Mouse (Mus musculus): ENCODE results near the gene Sspo. TPM values are rescaled to one million over a fixed set of nuclear protein-coding genes. Genes with fewer than 3 reads are reported as not detected.

Gene Sspo
- polyA plus RNA-seq, 1 experiment, result 0.27 TPM

DNA sequence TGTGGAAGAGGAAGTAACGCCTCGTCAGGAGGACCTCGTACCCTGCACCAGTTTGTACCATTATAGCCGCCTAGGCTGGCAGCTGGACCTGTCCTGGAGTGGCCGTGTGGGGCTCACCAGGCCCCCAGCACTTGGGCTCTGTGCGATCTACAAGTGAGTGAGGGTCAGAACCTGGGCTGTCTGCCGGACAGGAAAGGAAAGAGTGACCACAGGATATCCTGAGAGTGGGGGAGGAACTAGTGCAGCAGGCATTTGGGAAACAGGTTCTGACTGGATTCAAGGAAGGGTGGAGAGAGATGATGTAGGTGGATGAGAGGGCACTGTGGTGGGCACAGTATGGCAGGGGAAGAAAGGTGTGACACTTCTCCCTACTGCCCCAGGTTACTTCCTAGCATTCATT, 498 bp downstream of the Sspo start:
- no peak overlapping the region for H3K4me3 ChIP-seq (replicated peaks; ENCODE audit: control insufficient read depth, low read depth, low read length)
- TF ChIP-seq POLR2A (IDR thresholded peaks at IDR 0.05; ENCODE audit: borderline replicate concordance, control insufficient read depth, low read depth, low read length) (no peak), CTCF (IDR thresholded peaks at IDR 0.05; ENCODE audit: control insufficient read depth, insufficient read depth, low read length) (no peak)
- H3K27ac ChIP-seq (ENCODE audit: control insufficient read depth, insufficient read depth, low read depth, low read length, poor library complexity), result no peak overlapping the region
- H3K4me1 ChIP-seq (ENCODE audit: control insufficient read depth, insufficient read depth, low read length), result peaks cover 1% of the 10 kb centered on the region; the same call in 1 of the 2 replicates
- 49% methylated on average over 7 of the region's 7 CpGs for WGBS

DNA sequence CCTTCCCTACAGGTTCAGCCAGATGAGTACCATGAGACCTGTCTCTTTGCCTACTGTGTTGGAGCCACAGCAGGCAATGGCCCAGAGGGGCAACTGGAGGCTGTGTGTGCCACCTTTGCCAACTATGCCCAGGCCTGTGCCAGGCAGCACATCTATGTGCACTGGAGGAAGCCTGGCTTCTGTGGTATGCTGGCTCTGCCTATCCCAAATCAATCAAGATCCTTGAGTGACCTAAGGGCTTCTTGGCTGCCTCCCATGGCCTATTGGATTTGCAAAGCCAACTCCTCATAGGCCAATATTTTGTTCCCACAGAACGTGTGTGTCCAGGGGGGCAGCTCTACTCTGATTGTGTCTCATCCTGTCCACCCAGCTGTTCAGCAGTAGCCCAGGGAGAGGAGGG, 4.1 kb downstream of the Sspo start:
- Histone ChIP-seq H3K4me1 (ENCODE audit: control insufficient read depth, insufficient read depth, low read length) (no peaks in the 10 kb centered on the region), H3K27ac (ENCODE audit: control insufficient read depth, insufficient read depth, low read depth, low read length, poor library complexity) (no peak overlapping the region), H3K4me3 (replicated peaks; ENCODE audit: control insufficient read depth, low read depth, low read length) (no peak overlapping the region)
- TF ChIP-seq POLR2A (IDR thresholded peaks at IDR 0.05; ENCODE audit: borderline replicate concordance, control insufficient read depth, low read depth, low read length), result no peak
- 77% methylated on average over 1 of the region's 1 CpGs for WGBS

DNA sequence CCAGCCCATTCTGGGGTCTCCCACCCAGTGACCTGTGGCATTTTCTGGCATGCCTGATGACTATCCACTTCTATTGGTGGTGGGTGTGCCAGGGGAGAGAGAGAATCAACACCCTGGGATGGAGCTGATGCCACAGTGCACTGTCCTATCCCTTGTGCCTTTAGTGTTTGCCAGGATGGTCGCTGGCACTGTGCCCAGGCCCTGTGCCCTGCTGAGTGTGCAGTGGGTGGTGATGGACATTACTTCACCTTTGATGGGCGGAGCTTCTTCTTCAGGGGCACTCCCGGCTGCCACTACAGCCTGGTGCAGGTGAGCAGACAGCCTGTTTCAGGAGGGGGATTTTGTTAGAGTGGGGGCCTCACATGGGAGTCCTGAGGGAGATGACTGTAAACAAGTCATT, 4.7 kb downstream of the Sspo start:
- H3K4me1 ChIP-seq (ENCODE audit: control insufficient read depth, insufficient read depth, low read length), result no peaks in the 10 kb centered on the region
- no peak for TF ChIP-seq CTCF (IDR thresholded peaks at IDR 0.05; ENCODE audit: control insufficient read depth, insufficient read depth, low read length)
- WGBS, result 75% methylated on average over 3 of the region's 3 CpGs
- no peak overlapping the region for H3K4me3 ChIP-seq (replicated peaks; ENCODE audit: control insufficient read depth, low read depth, low read length)
- H3K27ac ChIP-seq (ENCODE audit: control insufficient read depth, insufficient read depth, low read depth, low read length, poor library complexity), result no peak overlapping the region

DNA sequence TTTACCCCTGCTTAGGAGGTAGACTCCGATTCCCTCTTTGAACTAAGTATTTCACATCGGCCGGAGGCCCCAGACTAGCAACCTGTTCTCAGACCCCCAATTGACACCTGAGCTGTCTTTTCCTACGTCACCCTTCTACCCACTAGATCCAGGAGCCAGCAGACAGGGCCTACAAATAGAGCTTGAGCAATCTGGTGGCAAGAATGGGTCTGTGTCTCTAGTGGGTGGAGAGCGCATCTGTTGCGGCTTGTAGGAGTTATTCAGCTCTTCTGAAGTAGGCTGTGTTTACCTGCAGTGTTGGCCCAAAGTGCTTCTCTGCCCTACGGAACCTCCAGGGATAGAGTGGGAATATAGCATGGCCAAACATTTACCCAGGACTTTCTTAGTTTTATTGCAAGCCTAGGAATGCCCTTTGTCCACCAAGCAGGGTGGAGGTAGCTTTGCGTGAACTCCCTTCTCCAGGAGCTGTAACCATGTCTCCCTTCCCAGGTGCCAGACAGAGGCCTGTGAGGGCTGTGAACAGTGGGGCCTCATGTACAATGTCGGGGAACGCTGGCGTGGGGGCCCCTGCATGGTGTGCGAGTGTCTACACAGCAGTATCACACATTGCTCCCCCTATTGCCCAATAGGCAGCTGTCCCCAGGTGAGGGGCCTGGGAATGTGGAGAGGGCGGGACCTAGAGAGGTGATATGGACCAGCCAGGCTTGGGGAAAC, 17.1 kb downstream of the Sspo start:
- WGBS, result 86% methylated on average over 13 of the region's 13 CpGs
- TF ChIP-seq CTCF (IDR thresholded peaks at IDR 0.05; ENCODE audit: control insufficient read depth, insufficient read depth, low read length) (no peak), POLR2A (IDR thresholded peaks at IDR 0.05; ENCODE audit: borderline replicate concordance, control insufficient read depth, low read depth, low read length) (no peak)
- Histone ChIP-seq H3K27ac (ENCODE audit: control insufficient read depth, insufficient read depth, low read depth, low read length, poor library complexity) (no peak overlapping the region), H3K4me3 (replicated peaks; ENCODE audit: control insufficient read depth, low read depth, low read length) (no peak overlapping the region), H3K4me1 (ENCODE audit: control insufficient read depth, insufficient read depth, low read length) (no peaks in the 10 kb centered on the region)

DNA sequence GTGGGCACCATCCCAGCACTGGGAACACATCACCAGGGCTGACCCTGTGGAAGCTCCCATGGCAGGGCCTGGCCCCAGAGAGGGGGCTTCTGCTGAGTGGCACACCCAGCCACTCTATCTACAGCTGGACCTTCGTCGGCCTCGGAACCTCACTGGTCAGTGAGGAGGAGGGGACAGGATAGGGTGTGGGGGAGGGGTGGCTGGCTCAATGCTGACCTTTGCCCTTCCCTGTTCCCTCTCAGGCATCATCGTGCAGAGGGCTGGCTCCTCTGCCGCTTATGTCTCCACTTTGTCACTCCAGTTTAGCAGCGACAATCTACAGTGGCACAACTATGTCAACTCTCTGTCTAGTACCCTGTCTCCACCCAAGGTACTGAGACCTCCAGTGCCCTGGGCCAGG, 18.7 kb downstream of the Sspo start:
- no peaks in the 10 kb centered on the region for H3K4me1 ChIP-seq (ENCODE audit: control insufficient read depth, insufficient read depth, low read length)
- H3K4me3 ChIP-seq (replicated peaks; ENCODE audit: control insufficient read depth, low read depth, low read length), result no peak overlapping the region
- H3K27ac ChIP-seq (ENCODE audit: control insufficient read depth, insufficient read depth, low read depth, low read length, poor library complexity), result no peak overlapping the region
- TF ChIP-seq POLR2A (IDR thresholded peaks at IDR 0.05; ENCODE audit: borderline replicate concordance, control insufficient read depth, low read depth, low read length) (no peak), CTCF (IDR thresholded peaks at IDR 0.05; ENCODE audit: control insufficient read depth, insufficient read depth, low read length) (no peak)
- WGBS, result 89% methylated on average over 6 of the region's 6 CpGs

DNA sequence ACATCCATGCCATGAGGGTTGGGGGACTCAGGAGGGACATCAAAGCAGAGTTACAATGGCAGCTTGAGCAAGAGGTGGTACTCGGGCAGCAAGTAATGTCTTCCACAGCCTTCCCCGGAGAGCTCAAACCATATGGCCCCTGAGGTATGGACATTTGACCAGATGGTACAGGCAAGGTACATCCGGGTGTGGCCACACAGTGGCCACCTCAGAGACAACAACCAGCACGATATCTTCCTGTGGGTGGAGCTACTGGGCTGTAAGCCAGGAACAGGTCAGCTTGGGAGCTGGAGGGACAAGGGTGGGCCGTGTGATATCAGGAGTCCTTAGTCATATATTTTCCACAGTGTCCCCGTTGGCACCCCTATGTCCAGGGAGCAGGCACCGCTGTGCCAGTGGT, 19.5 kb downstream of the Sspo start:
- H3K4me1 ChIP-seq (ENCODE audit: control insufficient read depth, insufficient read depth, low read length), result no peaks in the 10 kb centered on the region
- no peak overlapping the region for H3K4me3 ChIP-seq (replicated peaks; ENCODE audit: control insufficient read depth, low read depth, low read length)
- 74% methylated on average over 7 of the region's 7 CpGs for WGBS
- no peak for TF ChIP-seq CTCF (IDR thresholded peaks at IDR 0.05; ENCODE audit: control insufficient read depth, insufficient read depth, low read length)
- TF ChIP-seq POLR2A (IDR thresholded peaks at IDR 0.05; ENCODE audit: borderline replicate concordance, control insufficient read depth, low read depth, low read length), result no peak
- H3K27ac ChIP-seq (ENCODE audit: control insufficient read depth, insufficient read depth, low read depth, low read length, poor library complexity), result no peak overlapping the region

DNA sequence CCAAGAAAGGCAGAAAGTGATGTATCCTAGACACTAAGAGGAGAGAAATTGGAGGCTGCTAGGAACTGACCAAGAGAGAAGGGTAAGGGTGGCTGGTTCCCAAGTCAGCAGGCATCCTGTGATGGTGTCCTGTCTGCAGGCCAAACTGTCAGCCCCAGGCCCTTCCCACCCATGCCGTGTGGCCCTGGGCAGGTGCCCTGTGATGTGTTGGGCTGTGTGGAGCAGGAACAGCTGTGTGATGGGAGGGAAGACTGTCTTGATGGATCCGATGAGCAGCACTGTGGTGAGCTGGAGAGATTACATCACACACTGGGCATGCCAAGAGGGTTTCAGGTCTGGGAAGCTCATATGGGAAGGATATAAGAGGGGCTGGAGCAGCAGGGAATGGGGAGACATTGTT, 22.7 kb downstream of the Sspo start:
- TF ChIP-seq CTCF (IDR thresholded peaks at IDR 0.05; ENCODE audit: control insufficient read depth, insufficient read depth, low read length) (no peak), POLR2A (IDR thresholded peaks at IDR 0.05; ENCODE audit: borderline replicate concordance, control insufficient read depth, low read depth, low read length) (no peak)
- Histone ChIP-seq H3K4me3 (replicated peaks; ENCODE audit: control insufficient read depth, low read depth, low read length) (no peak overlapping the region), H3K27ac (ENCODE audit: control insufficient read depth, insufficient read depth, low read depth, low read length, poor library complexity) (no peak overlapping the region), H3K4me1 (ENCODE audit: control insufficient read depth, insufficient read depth, low read length) (no peaks in the 10 kb centered on the region)
- WGBS, result 82% methylated on average over 2 of the region's 2 CpGs

DNA sequence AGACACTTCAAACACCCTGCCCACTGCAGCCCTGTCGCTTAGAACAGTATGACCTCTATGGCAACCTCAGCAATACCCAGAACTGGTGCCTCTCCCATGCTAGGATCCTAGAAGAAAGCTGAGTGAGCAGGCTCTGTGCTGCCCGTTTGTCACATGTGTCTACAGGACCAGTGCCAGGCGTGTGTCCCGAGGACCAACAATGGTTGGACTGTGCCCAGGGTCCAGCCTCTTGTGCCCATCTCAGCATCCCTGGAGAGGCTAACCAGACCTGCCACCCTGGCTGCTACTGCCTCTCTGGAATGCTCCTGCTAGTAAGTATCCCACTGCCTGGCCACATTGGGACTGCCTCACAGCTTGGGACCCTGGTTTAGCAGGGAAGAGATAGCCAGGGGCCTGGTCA, 30.4 kb downstream of the Sspo start:
- WGBS, result 83% methylated on average over 4 of the region's 4 CpGs
- TF ChIP-seq CTCF (IDR thresholded peaks at IDR 0.05; ENCODE audit: control insufficient read depth, insufficient read depth, low read length), result no peak
- no peak for TF ChIP-seq POLR2A (IDR thresholded peaks at IDR 0.05; ENCODE audit: borderline replicate concordance, control insufficient read depth, low read depth, low read length)
- no peak overlapping the region for H3K27ac ChIP-seq (ENCODE audit: control insufficient read depth, insufficient read depth, low read depth, low read length, poor library complexity)
- no peak overlapping the region for H3K4me3 ChIP-seq (replicated peaks; ENCODE audit: control insufficient read depth, low read depth, low read length)
- no peaks in the 10 kb centered on the region for H3K4me1 ChIP-seq (ENCODE audit: control insufficient read depth, insufficient read depth, low read length)

DNA sequence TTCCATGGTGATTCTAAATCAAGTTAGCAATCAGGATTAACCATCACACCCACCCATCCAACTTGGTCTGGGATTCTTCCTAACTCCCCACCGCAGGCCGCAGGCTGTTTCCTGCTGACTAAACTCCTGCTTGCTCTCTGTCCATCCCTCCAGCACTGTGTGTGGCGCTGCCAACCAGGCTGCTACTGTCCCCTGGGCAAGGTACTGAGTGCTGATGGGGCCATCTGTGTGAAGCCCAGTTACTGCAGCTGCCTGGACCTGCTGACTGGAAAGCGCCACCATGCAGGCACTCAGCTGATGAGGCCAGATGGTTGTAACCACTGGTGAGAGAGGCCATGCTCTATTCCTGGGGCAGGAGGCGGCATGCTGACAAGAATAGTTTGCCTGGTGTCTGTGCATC, 34.5 kb downstream of the Sspo start:
- no peak for TF ChIP-seq CTCF (IDR thresholded peaks at IDR 0.05; ENCODE audit: control insufficient read depth, insufficient read depth, low read length)
- TF ChIP-seq POLR2A (IDR thresholded peaks at IDR 0.05; ENCODE audit: borderline replicate concordance, control insufficient read depth, low read depth, low read length), result no peak
- WGBS, result 50% methylated on average over 5 of the region's 5 CpGs
- H3K4me1 ChIP-seq (ENCODE audit: control insufficient read depth, insufficient read depth, low read length), result no peaks in the 10 kb centered on the region
- H3K27ac ChIP-seq (ENCODE audit: control insufficient read depth, insufficient read depth, low read depth, low read length, poor library complexity), result no peak overlapping the region
- no peak overlapping the region for H3K4me3 ChIP-seq (replicated peaks; ENCODE audit: control insufficient read depth, low read depth, low read length)

Measured in bone marrow, adult 2 months (tissue).